Mouse (Mus musculus) bone marrow macrophage, adult 2 months (primary cell): ENCODE measurements around the gene Csnk2b.

Experiments
- CTCF ChIP-seq: IDR thresholded peaks from 2 replicates; pipeline ENCODE4 v1.5.1; 2012; ENCODE audit warnings: low read depth, mild to moderate bottlenecking, low read length, moderate library complexity
- POLR2A ChIP-seq: IDR thresholded peaks from 2 replicates; pipeline ENCODE4 v1.6.1; 2012; ENCODE audit warnings: mild to moderate bottlenecking, low read depth, low read length, borderline replicate concordance

GRCm38 (mm10) chr17:35096597-35096996 lies 25.3 kb downstream of the Csnk2b start:
- TF ChIP-seq CTCF (no peak), POLR2A (no peak)
